Mouse (Mus musculus): ENCODE data around the gene Dock1. TPM values are rescaled to one million over a fixed set of nuclear protein-coding genes. Genes with fewer than 3 reads are reported as not detected.

Gene Dock1
- polyA plus RNA-seq, 1 experiment from 2014 or later: 5.7 TPM

DNA sequence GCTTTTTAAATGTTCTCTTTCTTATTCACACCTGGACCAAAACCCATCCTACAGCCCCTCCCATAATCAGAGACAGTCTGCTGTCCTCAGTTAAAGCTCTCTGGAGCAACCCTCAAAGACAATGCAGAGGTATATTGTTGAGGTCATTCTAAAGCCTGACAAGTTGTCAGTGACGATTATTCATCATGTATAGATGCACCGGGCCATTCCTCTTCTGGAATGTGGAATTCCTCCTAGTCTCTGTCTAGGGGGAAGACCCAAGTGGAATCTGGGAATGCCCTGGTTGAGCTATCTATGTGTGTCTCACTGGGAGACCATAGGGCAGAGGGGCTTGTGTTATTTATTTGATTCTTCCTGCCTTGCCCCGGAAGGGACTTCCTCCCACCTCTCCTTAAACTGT lies 202.1 kb downstream of the Dock1 start:
- Histone ChIP-seq H3K4me3 (replicated peaks) (no peak overlapping the region), H3K4me2 (no peak overlapping the region), H3K27ac (replicated peaks) (no peak overlapping the region), H3K4me1 (no peaks in the 10 kb centered on the region; the same call in 1 of the 2 replicates), H3K9ac (replicated peaks) (no peak overlapping the region), H3K36me3 (no peaks in the 10 kb centered on the region), H3K9me3 (replicated peaks) (no peaks in the 10 kb centered on the region), H3K27me3 (replicated peaks) (no peaks in the 10 kb centered on the region)
- WGBS: 91% methylated on average over 3 of the region's 3 CpGs
- ATAC-seq (ENCODE audit: low FRiP score): no peak

- 85% methylated on average over 7 of the region's 7 CpGs for WGBS
- no peak overlapping the region for H3K4me3 ChIP-seq (replicated peaks)
- H3K27ac ChIP-seq (replicated peaks): no peak overlapping the region
- H3K4me2 ChIP-seq: no peak overlapping the region
- no peak overlapping the region for H3K9ac ChIP-seq (replicated peaks)
- H3K9me3 ChIP-seq (replicated peaks): no peaks in the 10 kb centered on the region
- H3K36me3 ChIP-seq: no peaks in the 10 kb centered on the region
- H3K27me3 ChIP-seq (replicated peaks): no peaks in the 10 kb centered on the region
- no peak for ATAC-seq (ENCODE audit: low FRiP score)
- H3K4me1 ChIP-seq: no peaks in the 10 kb centered on the region; the same call in 1 of the 2 replicates
These were observed 202.5 kb downstream of the Dock1 start for GRCm38 (mm10) chr7:134872981-134873380.

- ATAC-seq (ENCODE audit: low FRiP score): no peak
- no peak overlapping the region for H3K4me2 ChIP-seq
- no peak overlapping the region for H3K9ac ChIP-seq (replicated peaks)
- no peak overlapping the region for H3K4me3 ChIP-seq (replicated peaks)
- no peaks in the 10 kb centered on the region for H3K27me3 ChIP-seq (replicated peaks)
- H3K27ac ChIP-seq (replicated peaks): no peak overlapping the region
- no peaks in the 10 kb centered on the region; the same call in 1 of the 2 replicates for H3K4me1 ChIP-seq
- no peaks in the 10 kb centered on the region for H3K36me3 ChIP-seq
- H3K9me3 ChIP-seq (replicated peaks): no peaks in the 10 kb centered on the region
- 34% methylated on average over 6 of the region's 6 CpGs for WGBS
These were observed 208.5 kb downstream of the Dock1 start for GRCm38 (mm10) chr7:134878985-134879384.

DNA sequence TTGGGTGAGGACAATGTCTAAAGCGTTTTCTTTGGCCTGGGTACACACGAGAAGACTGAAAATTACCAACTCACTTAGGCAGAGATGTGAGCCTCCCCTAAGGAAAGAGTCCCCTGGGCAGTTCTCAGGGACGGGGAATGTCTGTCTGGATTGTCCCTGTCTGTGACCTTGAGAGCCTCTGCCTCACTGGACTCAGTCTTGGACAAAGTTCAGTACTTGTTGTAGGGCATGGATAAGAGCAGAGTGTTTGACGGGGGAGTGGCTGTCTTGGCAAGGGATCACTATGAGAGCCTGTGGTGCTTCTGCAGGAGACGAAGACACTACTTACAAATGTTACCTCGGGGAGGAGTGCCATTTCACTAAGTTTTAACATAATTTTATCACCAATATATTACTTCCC lies 210.0 kb downstream of the Dock1 start:
- Histone ChIP-seq H3K4me1 (no peaks in the 10 kb centered on the region; the same call in 1 of the 2 replicates), H3K27ac (replicated peaks) (no peak overlapping the region), H3K4me2 (no peak overlapping the region), H3K9me3 (replicated peaks) (no peaks in the 10 kb centered on the region), H3K27me3 (replicated peaks) (no peaks in the 10 kb centered on the region), H3K4me3 (replicated peaks) (no peak overlapping the region), H3K9ac (replicated peaks) (no peak overlapping the region), H3K36me3 (no peaks in the 10 kb centered on the region; the same call in 1 of the 2 replicates)
- ATAC-seq (ENCODE audit: low FRiP score): no peak
- 59% methylated on average over 6 of the region's 6 CpGs for WGBS

DNA sequence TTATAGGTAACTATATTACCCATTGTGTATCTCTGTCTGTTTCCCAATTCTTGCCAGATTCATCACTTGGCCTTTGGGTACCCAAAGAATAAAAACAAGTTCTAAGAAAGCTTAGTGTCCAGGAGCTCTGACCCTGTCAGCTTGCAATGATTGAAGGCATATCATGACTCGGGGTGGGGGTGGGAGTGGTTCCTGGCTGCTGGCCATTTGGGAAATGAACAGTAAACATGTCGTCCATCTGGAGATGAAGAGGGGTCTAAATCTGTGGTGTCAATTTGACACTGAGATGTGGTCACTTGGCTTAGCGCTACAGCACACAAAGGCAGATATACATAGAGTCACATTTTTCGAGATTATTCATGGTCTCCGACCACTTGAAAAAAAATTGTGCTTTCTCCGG lies 213.1 kb downstream of the Dock1 start:
- no peak overlapping the region for H3K9ac ChIP-seq (replicated peaks)
- no peaks in the 10 kb centered on the region; the same call in 1 of the 2 replicates for H3K36me3 ChIP-seq
- H3K27ac ChIP-seq (replicated peaks): no peak overlapping the region
- no peaks in the 10 kb centered on the region for H3K27me3 ChIP-seq (replicated peaks)
- H3K4me2 ChIP-seq: no peak overlapping the region
- no peak for ATAC-seq (ENCODE audit: low FRiP score)
- 39% methylated on average over 6 of the region's 6 CpGs for WGBS
- H3K4me3 ChIP-seq (replicated peaks): no peak overlapping the region
- no peaks in the 10 kb centered on the region for H3K9me3 ChIP-seq (replicated peaks)
- H3K4me1 ChIP-seq: no peaks in the 10 kb centered on the region

- H3K4me1 ChIP-seq: no peaks in the 10 kb centered on the region
- ATAC-seq (ENCODE audit: low FRiP score): no peak
- no peaks in the 10 kb centered on the region for H3K27me3 ChIP-seq (replicated peaks)
- H3K9ac ChIP-seq (replicated peaks): no peak overlapping the region
- no peaks in the 10 kb centered on the region for H3K9me3 ChIP-seq (replicated peaks)
- H3K27ac ChIP-seq (replicated peaks): no peak overlapping the region
- no peak overlapping the region for H3K4me3 ChIP-seq (replicated peaks)
- no peaks in the 10 kb centered on the region; the same call in 1 of the 2 replicates for H3K36me3 ChIP-seq
- H3K4me2 ChIP-seq: no peak overlapping the region
- WGBS: 49% methylated on average over 13 of the region's 13 CpGs
These were observed 222.0 kb downstream of the Dock1 start for GRCm38 (mm10) chr7:134892449-134892871.

GRCm38 (mm10) chr7:134892972-134893371 lies 222.5 kb downstream of the Dock1 start:
- no peak overlapping the region for H3K27ac ChIP-seq (replicated peaks)
- H3K27me3 ChIP-seq (replicated peaks): no peaks in the 10 kb centered on the region

GRCm38 (mm10) chr7:134894604-134895003 lies 224.2 kb downstream of the Dock1 start:
- ATAC-seq (ENCODE audit: low FRiP score): no peak
- no peak overlapping the region for H3K4me3 ChIP-seq (replicated peaks)
- H3K4me1 ChIP-seq: no peaks in the 10 kb centered on the region
- H3K36me3 ChIP-seq: no peaks in the 10 kb centered on the region; the same call in 1 of the 2 replicates
- 74% methylated on average over 2 of the region's 2 CpGs for WGBS
- no peaks in the 10 kb centered on the region for H3K9me3 ChIP-seq (replicated peaks)
- no peak overlapping the region for H3K4me2 ChIP-seq
- H3K27me3 ChIP-seq (replicated peaks): no peaks in the 10 kb centered on the region
- H3K27ac ChIP-seq (replicated peaks): no peak overlapping the region
- H3K9ac ChIP-seq (replicated peaks): no peak overlapping the region

More at GRCm38 (mm10) chr7:134892972-134893371, 222.5 kb downstream of the Dock1 start:
- no peak for ATAC-seq (ENCODE audit: low FRiP score)
- no peaks in the 10 kb centered on the region for H3K9me3 ChIP-seq (replicated peaks)
- no peak overlapping the region for H3K9ac ChIP-seq (replicated peaks)
- H3K4me3 ChIP-seq (replicated peaks): no peak overlapping the region
- 95% methylated on average over 4 of the region's 4 CpGs for WGBS
- no peak overlapping the region for H3K4me2 ChIP-seq
- H3K36me3 ChIP-seq: no peaks in the 10 kb centered on the region; the same call in 1 of the 2 replicates
- no peaks in the 10 kb centered on the region for H3K4me1 ChIP-seq

DNA sequence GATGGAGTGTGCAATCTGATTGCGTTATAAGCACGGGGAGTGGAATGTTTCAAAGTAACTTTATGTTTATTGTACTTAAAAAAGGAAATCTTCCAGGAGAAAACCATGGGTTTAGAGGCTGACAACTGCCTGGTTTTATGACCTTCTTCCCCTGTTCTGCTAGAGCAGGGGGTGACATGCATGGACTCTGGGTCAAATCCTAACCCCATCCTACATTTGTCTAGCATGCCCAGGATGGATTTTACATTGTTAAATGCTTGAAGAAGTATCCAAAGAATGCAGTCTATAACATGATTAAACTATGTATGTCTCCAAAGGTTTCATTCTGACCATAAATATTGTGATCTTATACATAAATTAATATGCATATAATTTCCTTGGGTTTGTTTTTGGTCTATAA lies 229.0 kb downstream of the Dock1 start:
- Histone ChIP-seq H3K36me3 (no peaks in the 10 kb centered on the region; the same call in 1 of the 2 replicates), H3K27ac (replicated peaks) (no peak overlapping the region), H3K9me3 (replicated peaks) (no peaks in the 10 kb centered on the region), H3K4me2 (no peak overlapping the region), H3K4me3 (replicated peaks) (no peak overlapping the region), H3K9ac (replicated peaks) (no peak overlapping the region), H3K27me3 (replicated peaks) (no peaks in the 10 kb centered on the region), H3K4me1 (no peaks in the 10 kb centered on the region)
- no peak for ATAC-seq (ENCODE audit: low FRiP score)
- WGBS: 86% methylated on average over 2 of the region's 2 CpGs

DNA sequence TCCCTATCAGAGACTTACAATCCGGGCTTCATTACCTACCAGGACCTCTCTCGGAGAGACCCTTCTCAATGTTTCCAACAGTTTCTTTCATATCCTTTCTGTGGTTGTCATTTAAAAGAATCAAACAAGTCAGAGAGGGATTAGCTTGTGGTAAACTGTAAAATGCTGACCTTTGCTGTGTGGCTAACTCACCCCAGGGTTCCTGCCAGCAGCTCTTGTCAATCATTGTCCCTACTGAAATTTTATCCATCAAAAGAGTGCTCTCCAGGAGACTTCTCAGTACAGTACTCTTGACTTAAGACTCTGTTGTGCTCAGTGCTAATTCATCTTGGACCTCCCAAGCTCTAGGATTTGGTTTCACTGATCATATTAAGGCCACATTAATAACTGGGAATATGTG lies 231.5 kb downstream of the Dock1 start:
- 92% methylated on average over 2 of the region's 2 CpGs for WGBS
- no peaks in the 10 kb centered on the region for H3K27me3 ChIP-seq (replicated peaks)
- H3K36me3 ChIP-seq: no peaks in the 10 kb centered on the region
- no peaks in the 10 kb centered on the region for H3K4me1 ChIP-seq
- no peak overlapping the region for H3K9ac ChIP-seq (replicated peaks)
- H3K9me3 ChIP-seq (replicated peaks): no peaks in the 10 kb centered on the region
- no peak overlapping the region for H3K4me2 ChIP-seq
- H3K27ac ChIP-seq (replicated peaks): no peak overlapping the region
- no peak overlapping the region for H3K4me3 ChIP-seq (replicated peaks)
- ATAC-seq (ENCODE audit: low FRiP score): no peak

DNA sequence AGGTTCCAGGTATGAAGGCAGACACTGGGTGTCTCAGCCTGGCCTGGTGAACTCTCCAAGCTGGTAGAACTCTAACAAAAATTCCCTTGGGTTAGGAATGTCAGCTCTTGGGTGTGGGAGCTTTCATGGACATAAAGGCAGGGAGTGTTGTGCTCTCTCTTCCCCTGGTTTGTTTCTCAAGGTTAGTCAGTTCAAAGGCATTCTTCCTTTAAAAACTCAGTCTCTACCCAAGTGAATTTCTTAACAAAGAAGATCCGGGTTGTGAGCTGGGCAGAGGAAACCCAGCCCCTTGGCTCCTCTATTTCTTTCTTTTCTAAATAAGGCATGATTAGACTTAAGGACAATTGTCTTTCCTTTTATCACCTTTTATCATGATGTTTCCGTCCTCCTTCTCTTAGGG lies 261.4 kb downstream of the Dock1 start:
- Histone ChIP-seq H3K9ac (replicated peaks) (no peak overlapping the region), H3K27ac (replicated peaks) (no peak overlapping the region), H3K9me3 (replicated peaks) (no peaks in the 10 kb centered on the region), H3K4me2 (no peak overlapping the region), H3K4me3 (replicated peaks) (no peak overlapping the region), H3K27me3 (replicated peaks) (no peaks in the 10 kb centered on the region), H3K4me1 (peaks cover 20% of the 10 kb centered on the region), H3K36me3 (no peaks in the 10 kb centered on the region)
- ATAC-seq (ENCODE audit: low FRiP score): no peak
- WGBS: 72% methylated on average over 2 of the region's 2 CpGs

GRCm38 (mm10) chr7:134937471-134937926 lies 267.0 kb downstream of the Dock1 start:
- H3K36me3 ChIP-seq: no peaks in the 10 kb centered on the region
- peaks cover 35% of the 10 kb centered on the region for H3K4me1 ChIP-seq
- under 1% methylated on average over 31 of the region's 37 CpGs for WGBS
- H3K9ac ChIP-seq (replicated peaks): peak overlapping the region; percentile 76
- 0 out of 2 replicates have a peak, but pooled peaks cover 7% of the 10 kb centered on the region for H3K27me3 ChIP-seq (replicated peaks)
- peak overlapping the region; percentile 76 for H3K27ac ChIP-seq (replicated peaks)
- peak overlapping the region; percentile 92 for H3K4me2 ChIP-seq
- peak; percentile 60 for ATAC-seq (ENCODE audit: low FRiP score)
- H3K4me3 ChIP-seq (replicated peaks): peak overlapping the region; percentile 66
- no peaks in the 10 kb centered on the region for H3K9me3 ChIP-seq (replicated peaks)
